Mouse (Mus musculus): ENCODE measurements around the gene Olfr742.

Gene Olfr742

GRCm38 (mm10) chr14:50503300-50503699, at the start of gene Olfr742:
Gene Olfr742 (plus strand): TSS chr14:50503600.
- DNase-seq (ENCODE audit: low read depth, low spot score), result no peak

- no peak for DNase-seq (ENCODE audit: low read depth, low spot score)
Measured at GRCm38 (mm10) chr14:50472438-50472837, 31.0 kb upstream of the Olfr742 start, which contains the start of gene Olfr741. Gene Olfr741 (plus strand): TSS chr14:50472738.

- DNase-seq (ENCODE audit: low read depth, low spot score), result no peak
Measured at GRCm38 (mm10) chr14:50478406-50478805, 25.0 kb upstream of the Olfr742 start.

- DNase-seq (ENCODE audit: low read depth, low spot score), result no peak
Measured at GRCm38 (mm10) chr14:50521539-50521938, 18.1 kb downstream of the Olfr742 start, which contains the start of gene Olfr743. Gene Olfr743 (plus strand): TSS chr14:50521839.

- DNase-seq (ENCODE audit: low read depth, low spot score), result no peak
Measured at GRCm38 (mm10) chr14:50552734-50553133, 49.3 kb downstream of the Olfr742 start.
